Mouse (Mus musculus) adipocyte (in vitro differentiated cells): Measurements from ENCODE around the gene Sptan1.
"Not testable (repeated sequence)": the region's sequence is repeated elsewhere in the genome, so short reads cannot be mapped to it uniquely, and the experiment has no call there.

Experiments used
- DNase-seq: peaks from one replicate; pipeline ENCODE4 v3.0.0-alpha.2; 2016; ENCODE audit warnings: low spot score

Sptan1 gene

DNA sequence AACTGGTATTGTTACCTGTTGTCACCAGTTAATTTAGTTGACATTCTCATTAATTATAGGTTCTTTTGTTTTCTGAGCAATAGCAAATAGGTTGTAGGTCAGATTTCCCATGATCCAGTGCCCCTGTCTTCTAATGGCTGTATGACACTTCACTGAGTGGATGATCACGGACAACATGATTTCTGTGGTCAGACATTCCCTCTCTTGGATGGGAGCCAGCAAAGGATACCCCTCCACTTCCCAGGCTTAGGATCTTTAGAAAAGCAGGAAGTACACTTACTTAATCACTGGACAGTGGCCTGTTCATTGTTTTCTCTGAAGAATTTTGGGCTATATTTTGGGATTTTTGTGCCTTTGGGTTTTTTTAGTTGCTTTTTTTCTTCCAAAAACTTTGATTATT is 43.7 kb downstream of the Sptan1 start:
- no peak for DNase-seq

- peak; percentile 89 for DNase-seq
Observed at GRCm38 (mm10) chr2:30010840-30011281, 45.5 kb downstream of the Sptan1 start.

GRCm38 (mm10) chr2:30014326-30014966 is 49.1 kb downstream of the Sptan1 start:
- DNase-seq: no peak

GRCm38 (mm10) chr2:30025454-30025853 is 60.1 kb downstream of the Sptan1 start:
- DNase-seq: no peak

DNA sequence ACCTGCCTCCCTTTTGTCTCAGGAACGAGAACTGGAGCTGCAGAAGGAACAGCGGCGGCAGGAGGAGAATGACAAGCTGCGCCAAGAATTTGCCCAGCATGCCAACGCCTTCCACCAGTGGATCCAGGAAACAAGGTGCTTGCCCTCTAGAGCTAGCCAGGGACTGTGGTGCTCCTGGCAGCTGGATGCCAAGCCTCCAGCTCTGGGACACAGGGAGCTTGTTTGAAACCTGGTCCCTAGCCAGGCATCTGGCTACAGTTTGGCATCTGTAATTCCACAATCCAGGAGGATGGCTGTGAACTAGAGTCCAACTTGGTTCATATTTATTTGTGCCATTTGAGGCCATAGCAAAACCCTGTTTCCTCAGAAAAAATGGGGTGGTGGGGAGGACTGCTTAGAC is 61.6 kb downstream of the Sptan1 start:
- no peak for DNase-seq

GRCm38 (mm10) chr2:30032244-30032846 is 67.0 kb downstream of the Sptan1 start:
- no peak for DNase-seq

DNA sequence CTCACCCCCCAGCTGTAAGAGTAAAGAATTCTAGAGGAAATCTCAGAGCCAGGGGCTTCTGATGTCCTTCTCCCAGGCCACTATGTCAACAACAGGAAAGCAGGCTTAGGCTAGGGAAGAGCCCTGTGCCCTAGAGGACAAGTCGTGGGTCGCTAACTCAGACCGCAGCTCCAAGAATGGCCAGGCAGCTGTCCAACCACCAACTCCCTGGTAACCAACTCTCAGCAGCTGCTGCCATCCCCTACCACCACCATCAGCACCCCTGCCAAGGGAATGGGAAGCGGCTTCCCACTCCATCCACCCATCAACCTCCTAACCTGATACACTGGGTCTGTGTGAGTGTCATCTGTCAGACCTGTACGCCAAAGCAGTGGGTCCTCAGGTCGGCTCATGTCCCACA is 67.6 kb downstream of the Sptan1 start:
- DNase-seq: no peak

- no peak for DNase-seq
Observed at GRCm38 (mm10) chr2:30037762-30038161, 72.4 kb downstream of the Sptan1 start.

DNA sequence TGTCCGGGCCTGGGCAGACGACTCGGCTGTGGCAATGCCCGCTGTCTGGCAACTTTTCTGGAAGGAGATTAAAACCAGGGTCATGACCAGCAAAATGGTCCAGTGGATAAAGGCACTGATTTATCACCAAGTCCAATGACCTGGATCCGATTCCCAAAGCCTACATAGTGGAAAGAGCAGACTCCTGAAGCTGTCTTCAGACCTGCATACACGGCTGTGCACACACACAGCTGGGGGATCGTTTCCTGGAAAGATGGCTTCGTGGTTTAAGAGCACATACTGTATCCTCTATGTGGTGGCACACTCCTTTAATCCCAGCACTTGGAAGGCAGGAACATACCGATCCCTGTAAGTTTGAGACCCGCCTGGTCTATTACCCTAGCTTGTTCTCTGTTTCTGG is 73.0 kb downstream of the Sptan1 start:
- no peak for DNase-seq

GRCm38 (mm10) chr2:30039687-30040086 is 74.3 kb downstream of the Sptan1 start:
- DNase-seq: no peak

GRCm38 (mm10) chr2:30042445-30042844 is 77.1 kb downstream of the Sptan1 start:
- DNase-seq: peak; percentile 76

GRCm38 (mm10) chr2:30044550-30044949 is 79.2 kb downstream of the Sptan1 start:
- DNase-seq: no peak

- DNase-seq: no peak
Observed at GRCm38 (mm10) chr2:30047127-30047526, 81.8 kb downstream of the Sptan1 start.

DNA sequence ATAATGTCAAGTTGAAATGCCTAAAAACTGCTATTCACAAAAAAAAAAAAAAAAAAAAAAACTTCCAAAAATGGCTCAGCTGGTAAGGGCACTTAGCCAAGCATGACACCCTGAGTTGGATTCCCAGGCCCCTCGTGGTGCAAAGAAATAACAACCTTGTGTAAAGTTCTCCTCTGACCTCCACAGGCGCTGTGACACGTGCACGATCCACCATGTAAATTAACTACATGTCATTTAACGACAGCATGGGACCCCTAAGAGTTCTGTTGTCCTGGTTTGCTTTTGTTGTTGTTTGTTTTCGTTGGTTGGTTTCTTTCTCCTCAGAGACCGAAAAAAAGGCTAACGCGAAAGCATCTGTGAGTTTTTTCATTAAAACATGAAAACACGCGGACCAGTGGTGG is 82.7 kb downstream of the Sptan1 start:
- no peak for DNase-seq

DNA sequence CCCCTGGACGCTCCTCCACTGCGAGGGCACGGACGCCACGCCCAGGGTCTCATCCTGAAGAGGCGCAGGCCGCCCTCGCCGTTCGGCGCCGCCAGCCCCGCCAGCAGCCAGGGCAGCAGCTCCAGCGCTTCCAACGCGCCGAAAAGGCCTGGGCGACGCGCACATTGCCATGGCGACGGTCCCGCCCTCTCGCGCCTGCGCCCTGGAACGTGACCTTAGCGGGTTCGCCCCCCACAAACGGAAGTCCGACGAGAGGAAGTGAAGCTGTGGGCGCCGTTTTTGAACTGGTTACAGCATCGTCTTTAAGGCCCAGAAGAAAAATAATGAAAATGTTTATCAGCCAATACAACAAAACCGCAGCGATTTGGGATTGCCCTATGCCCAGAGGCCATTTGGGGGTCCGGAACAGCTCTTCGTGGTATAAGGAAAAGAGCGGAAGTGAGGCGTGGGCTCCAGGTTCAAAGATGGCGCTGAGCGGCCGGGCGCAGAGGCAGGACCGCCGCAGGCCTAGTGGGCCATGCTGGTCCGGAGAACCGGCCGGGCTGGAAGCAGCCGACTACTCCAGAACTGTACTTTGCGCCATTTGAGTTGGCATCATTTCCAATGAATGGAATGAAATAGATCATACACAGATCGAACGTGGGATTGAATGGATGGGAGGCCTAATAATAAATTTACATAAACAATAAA is 83.5 kb downstream of the Sptan1 start, which contains the start of gene Wdr34:
Wdr34 (minus strand) TSS at position 183 of the 690 bp plus-strand sequence.
- peak; percentile 95 for DNase-seq

DNA sequence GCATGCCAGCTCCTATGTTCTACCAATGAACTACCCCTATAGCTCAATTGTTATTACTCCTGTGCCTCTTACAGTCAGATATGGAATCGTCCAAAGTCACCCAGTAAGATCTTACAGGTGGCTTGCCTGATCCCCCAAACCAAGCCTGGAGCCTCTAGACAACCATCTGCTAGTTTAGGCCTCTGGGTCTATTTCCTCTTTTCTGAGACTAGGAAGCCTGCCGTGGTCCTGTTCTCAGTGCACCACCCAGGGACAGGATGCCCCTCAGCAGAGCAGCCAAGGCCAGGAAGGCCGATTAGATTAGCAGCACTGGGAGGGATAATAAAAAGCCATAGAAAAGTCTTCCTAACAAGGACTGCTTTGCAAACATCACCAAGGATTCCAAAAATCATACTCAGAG is 84.5 kb downstream of the Sptan1 start:
- DNase-seq: no peak

DNA sequence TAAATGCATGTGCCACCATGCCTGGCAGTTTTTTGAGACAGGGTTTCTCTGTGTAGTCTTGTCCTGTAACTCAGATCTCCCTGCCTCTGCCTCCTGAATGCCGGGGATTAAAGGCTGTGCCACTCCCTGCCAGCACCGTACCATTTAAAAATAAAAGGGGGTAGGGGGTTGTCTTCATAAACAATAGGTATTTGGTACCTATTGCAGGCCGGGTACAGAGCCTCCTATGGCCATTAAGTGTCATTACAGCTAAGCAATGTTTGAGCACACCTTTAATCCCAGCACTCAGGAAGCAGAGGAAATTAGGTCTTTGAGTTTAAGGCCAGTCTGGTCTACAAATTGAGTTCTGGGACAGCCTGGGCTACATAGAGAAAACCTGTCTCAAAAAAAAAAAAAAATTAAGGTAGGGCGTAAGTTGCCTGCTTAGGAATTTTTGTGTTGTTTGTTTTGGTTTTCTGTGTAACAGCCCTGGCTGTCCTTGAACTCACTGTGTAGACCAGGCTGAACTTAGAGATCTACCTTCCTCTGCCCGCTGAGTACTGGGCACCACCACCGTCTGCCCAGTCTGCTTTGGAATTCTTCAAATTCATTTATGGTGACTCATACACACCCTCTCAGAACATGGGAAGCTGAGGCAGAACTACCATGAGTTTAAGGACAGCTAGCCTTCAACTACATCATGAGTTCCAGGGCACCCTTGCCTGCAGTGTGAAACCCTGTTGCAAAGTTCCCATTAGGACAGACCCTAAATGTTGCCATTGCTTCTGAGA is 86.8 kb downstream of the Sptan1 start:
- DNase-seq: no peak

- not testable (repeated sequence) for DNase-seq
Observed at GRCm38 (mm10) chr2:30055310-30055709, 90.0 kb downstream of the Sptan1 start.

- no peak for DNase-seq
Observed at GRCm38 (mm10) chr2:30056736-30057135, 91.4 kb downstream of the Sptan1 start.

DNA sequence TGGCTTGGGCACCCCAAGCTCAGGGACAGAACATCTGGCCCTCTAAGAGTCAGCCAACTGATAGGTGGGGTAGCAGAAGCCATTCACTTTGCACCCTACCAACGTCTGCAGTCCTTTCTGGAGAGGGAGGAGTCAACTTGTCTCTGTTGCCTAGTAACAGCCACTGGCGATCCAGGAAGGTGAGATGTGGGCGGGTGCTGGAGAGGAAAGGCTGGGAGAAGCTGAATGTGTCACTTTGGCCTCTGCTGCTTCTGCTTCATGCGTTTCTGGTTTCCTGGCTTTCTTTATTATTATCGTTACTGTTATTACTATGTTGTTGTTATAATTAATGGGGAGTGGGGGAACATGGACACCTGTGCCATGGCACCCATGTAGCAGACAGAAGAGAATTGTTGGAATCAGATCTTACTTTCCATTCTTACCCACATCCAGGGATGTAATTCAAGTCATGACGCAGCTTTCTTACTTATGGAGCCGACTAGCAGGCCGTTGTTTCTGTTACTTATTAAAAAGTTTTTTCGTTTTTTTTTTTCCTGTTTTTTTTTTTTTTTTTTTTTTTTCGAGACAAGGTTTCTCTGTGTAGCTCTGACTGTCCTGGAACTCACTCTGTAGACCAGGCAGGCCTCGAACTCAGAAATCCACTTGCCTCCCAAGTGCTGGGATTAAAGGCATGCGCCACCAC is 92.0 kb downstream of the Sptan1 start, which contains the start of gene Set:
Set (plus strand) TSS at position 156 of the 682 bp plus-strand sequence.
- DNase-seq: no peak

DNA sequence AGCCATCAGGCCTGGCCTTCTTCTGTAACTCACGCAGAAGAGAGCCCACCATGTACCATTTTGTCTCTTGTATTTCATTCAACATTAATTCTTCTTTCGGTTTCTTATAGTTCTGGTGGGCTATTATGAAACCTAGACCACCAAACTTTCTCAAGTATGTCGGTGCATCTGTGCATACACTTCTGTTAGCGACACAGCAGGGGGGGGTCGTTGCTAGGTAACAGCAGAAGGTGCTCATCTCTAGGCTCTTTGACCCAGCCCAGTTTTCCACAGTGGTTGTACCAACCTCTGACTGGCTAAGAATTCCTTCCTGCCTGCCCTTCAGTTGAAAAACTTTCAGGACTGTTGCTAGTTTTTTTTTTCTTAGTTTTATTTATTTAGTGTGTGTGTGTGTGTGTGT is 93.1 kb downstream of the Sptan1 start:
- DNase-seq: no peak
